Comparison of ENCODE assay signal across 21 mouse cellular contexts in genomic region chr11:4462868-4463267, GRCm38 (mm10). TPM values are rescaled to one million over a fixed set of nuclear protein-coding genes. Genes with fewer than 3 reads are reported as not detected.
DNase-seq lines count a peak whose midpoint lies in the region; ATAC-seq and TF ChIP-seq lines count a peak whose summit lies in the region.
"Had no signal": no experiment of that assay in that cellular context is flagged by ENCODE, and none has a peak within 500 bp of the region (broad histone marks: within the 10 kb centered on the region; RNA-seq: fewer than 3 reads in every experiment).

No protein-coding gene starts in this region.

- ATAC-seq in megakaryocyte-erythroid progenitor cell, adult 5-6 weeks (replicated peaks; ENCODE audit: low FRiP score, low TSS enrichment, poor library complexity, severe bottlenecking) = no peak
- ATAC-seq: forebrain, embryonic 15.5 days; inflammation-experienced regulatory T-cells, adult 6 months; intestine, postnatal 0 days had no signal

- no peak overlapping the region for H3K27ac ChIP-seq in gastrocnemius, adult 2 months
- H3K27ac ChIP-seq: embryonic facial prominence, embryonic 12.5 days; forebrain, embryonic 15.5 days; heart, adult 2 months; heart, embryonic 15.5 days; hindbrain, embryonic 15.5 days had no signal

- peak; percentile 14 for DNase-seq in thymus, postnatal 14 days
- DNase-seq in thymus, postnatal 25 days = no peak
- peak; percentile 89 for DNase-seq in ES-CJ7 (ENCODE audit: low read depth, low spot score)
- DNase-seq in ZHBTc4 (ENCODE audit: low read depth, low spot score) = peak; percentile 93
- no peak for DNase-seq in urinary bladder, postnatal 4 days (ENCODE audit: low spot score in 2 of 2)
- DNase-seq in gastrocnemius, adult 2 months = no peak
- DNase-seq in embryo, embryonic 10.5 days (ENCODE audit: low spot score) = no peak
- DNase-seq: adrenal gland, postnatal 10 days; cerebellum, adult 11 months; cerebellum, adult 8-10 months; cerebellum, postnatal 14 days; gastrocnemius, postnatal 10 days; heart, adult 2 months; heart, postnatal 14 days had no signal

- intact Hi-C loops in gastrocnemius, adult 2 months (cut with DNase I) = no loop called here

- no peak for TF ChIP-seq CTCF in gastrocnemius, adult 2 months (IDR thresholded peaks at IDR 0.05)

- H3K4me3 ChIP-seq in gastrocnemius, adult 2 months = no peak overlapping the region
- H3K4me3 ChIP-seq: embryonic facial prominence, embryonic 12.5 days; forebrain, embryonic 15.5 days; heart, adult 2 months; heart, embryonic 15.5 days; hindbrain, embryonic 15.5 days had no signal

RNA-seq across cellular contexts. Expression of gene Hormad2, which starts 22.0 kb away (rescaled TPM):
- total RNA-seq in megakaryocyte-erythroid progenitor cell, adult 5-6 weeks (2014; fragmentation: Nextera tagmentation) = not detected in 2 replicates
- total RNA-seq in megakaryocyte-erythroid progenitor cell, adult 5-6 weeks (2017) = 0.42 and 0.66 TPM in 2 replicates
- total RNA-seq in gastrocnemius, adult 2 months (2021) = not detected
- total RNA-seq: heart, postnatal 14 days had no signal

Comparison
In these comparisons a context has a peak if more than half of its experiments do, and no peak if none do; other contexts are left out.
1. DNase-seq: peak in thymus, postnatal 14 days (single experiment), ES-CJ7 (single experiment) and ZHBTc4 (single experiment); none in thymus, postnatal 25 days (single experiment), urinary bladder, postnatal 4 days (0 of 2), gastrocnemius, adult 2 months (single experiment) and embryo, embryonic 10.5 days (single experiment).